Mouse (Mus musculus): ENCODE results near the gene Cd34.

DNA sequence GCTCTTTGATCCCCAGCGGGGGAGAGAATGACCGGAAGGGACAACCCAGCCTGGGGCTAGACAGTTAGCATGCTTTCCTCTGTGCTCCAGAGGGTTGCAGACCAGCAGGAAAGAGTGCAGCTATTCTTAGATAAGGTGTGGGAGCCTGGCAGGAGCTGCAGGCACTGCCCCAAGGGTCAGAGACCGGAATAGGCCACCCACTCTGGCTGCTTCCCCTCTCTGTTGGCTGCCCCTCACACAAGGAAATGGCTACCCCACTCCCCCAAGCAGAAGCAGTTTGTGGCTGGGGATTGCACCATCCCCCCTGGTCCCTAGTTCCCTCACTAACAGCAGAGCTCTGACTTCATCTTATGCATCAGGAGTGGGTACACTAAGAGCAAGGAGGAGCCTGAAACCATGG, 10.7 kb upstream of the Cd34 start:
- no peak for TF ChIP-seq POLR2A (IDR thresholded peaks at IDR 0.05; ENCODE audit: control insufficient read depth, low read depth, low read length)
- no peak for TF ChIP-seq CTCF (IDR thresholded peaks at IDR 0.05; ENCODE audit: control insufficient read depth, insufficient read depth, insufficient replicate concordance, low read depth, low read length)

Measured in testis, adult 2 months (tissue).